Mouse (Mus musculus) frontal cortex, postnatal 10 days (tissue): Measurements from ENCODE around the gene 2310034G01Rik.

Source experiments
- DNase-seq, 2 experiments: peaks; one replicate each; pipeline ENCODE4 v3.0.0; 2022; ENCODE audit warnings: low spot score in 2 of 2, mixed read lengths in 1 of 2

Gene 2310034G01Rik

GRCm38 (mm10) chr19:46314872-46315742, 35.0 kb downstream of the 2310034G01Rik start:
- peak in 1 of 2 experiments; percentile 5 for DNase-seq

GRCm38 (mm10) chr19:46314151-46314601, 35.9 kb downstream of the 2310034G01Rik start:
- peak; percentile 23 to 27 for DNase-seq

GRCm38 (mm10) chr19:46313591-46313990, 36.5 kb downstream of the 2310034G01Rik start:
- DNase-seq: no peak

- no peak for DNase-seq
Observed at GRCm38 (mm10) chr19:46313116-46313515, 37.0 kb downstream of the 2310034G01Rik start.

- peak; percentile 10 to 19 for DNase-seq
Observed at GRCm38 (mm10) chr19:46312566-46312965, 37.5 kb downstream of the 2310034G01Rik start.

GRCm38 (mm10) chr19:46311341-46311740, 38.8 kb downstream of the 2310034G01Rik start:
- no peak for DNase-seq

GRCm38 (mm10) chr19:46310312-46310865, 39.7 kb downstream of the 2310034G01Rik start:
- DNase-seq: peak; percentile 12 to 26

GRCm38 (mm10) chr19:46309651-46310305, 40.3 kb downstream of the 2310034G01Rik start:
- DNase-seq: peak; percentile 13 to 19

- DNase-seq: peak; percentile 60 to 84
Observed at GRCm38 (mm10) chr19:46308706-46309435, 41.2 kb downstream of the 2310034G01Rik start.

GRCm38 (mm10) chr19:46308303-46308702, 41.8 kb downstream of the 2310034G01Rik start:
- DNase-seq: peak; percentile 11 to 17

GRCm38 (mm10) chr19:46307781-46308180, 42.3 kb downstream of the 2310034G01Rik start:
- DNase-seq: no peak

- DNase-seq: no peak
Observed at GRCm38 (mm10) chr19:46306751-46307289, 43.3 kb downstream of the 2310034G01Rik start.

- DNase-seq: no peak
Observed at GRCm38 (mm10) chr19:46306268-46306610, 43.9 kb downstream of the 2310034G01Rik start.

GRCm38 (mm10) chr19:46305432-46306267, 44.5 kb downstream of the 2310034G01Rik start:
- peak; percentile 56 to 70 for DNase-seq

- no peak for DNase-seq
Observed at GRCm38 (mm10) chr19:46304908-46305333, 45.2 kb downstream of the 2310034G01Rik start.

GRCm38 (mm10) chr19:46304216-46304841, 45.8 kb downstream of the 2310034G01Rik start, which contains the start of gene Nfkb2:
Gene Nfkb2, plus strand, starts transcription at chr19:46304320.
- DNase-seq: peak; percentile 84 to 85

GRCm38 (mm10) chr19:46303251-46304215, 46.6 kb downstream of the 2310034G01Rik start:
- DNase-seq: no peak

- DNase-seq: no peak
Observed at GRCm38 (mm10) chr19:46302551-46302950, 47.6 kb downstream of the 2310034G01Rik start.
